Mouse (Mus musculus) limb, embryonic 14.5 days (tissue): ENCODE measurements around the gene Olfr435. TPM values are rescaled to one million over a fixed set of nuclear protein-coding genes. Genes with fewer than 3 reads are reported as not detected.
"Not testable (repeated sequence)": the region's sequence is repeated elsewhere in the genome, so short reads cannot be mapped to it uniquely, and the experiment has no call there.

Experiments
- ATAC-seq: fragments of 200-750 bp; cut with Nextera tagmentation; 2 replicates; pipeline ENCODE4 v1.8.0; 2017; ENCODE audit warnings: low read depth, moderate number of reproducible peaks, moderate TSS enrichment; ENCODE audit not compliant: low FRiP score
- DNase-seq: peaks from one replicate; pipeline ENCODE4 v3.0.0-alpha.2; 2015; ENCODE audit warnings: low spot score
- H3K27ac ChIP-seq: fragments of 300-500 bp; sonication (generic); replicated peaks from 2 replicates; pipeline ENCODE4 v1.5.1; 2014; ENCODE audit warnings: low read depth, mild to moderate bottlenecking, low read length, moderate library complexity, mixed read lengths
- H3K27me3 ChIP-seq: fragments of 300-500 bp; sonication (generic); 2 replicates; pipeline ENCODE4 v1.6.1; 2014; ENCODE audit warnings: low read length, mixed read lengths; ENCODE audit not compliant: control insufficient read depth, insufficient read depth
- H3K36me3 ChIP-seq: fragments of 300-500 bp; sonication (generic); 2 replicates; pipeline ENCODE4 v1.6.1; 2014; ENCODE audit warnings: mild to moderate bottlenecking, low read length, moderate library complexity, mixed read lengths; ENCODE audit not compliant: control insufficient read depth, insufficient read depth
- H3K4me1 ChIP-seq: fragments of 300-500 bp; sonication (generic); 2 replicates; pipeline ENCODE4 v1.6.1; 2014; ENCODE audit warnings: antibody characterized with exemption, low read length, mixed read lengths; ENCODE audit not compliant: control insufficient read depth, insufficient read depth
- H3K4me2 ChIP-seq: fragments of 300-500 bp; sonication (generic); replicated peaks from 2 replicates; pipeline ENCODE4 v1.6.1; 2014; ENCODE audit warnings: low read depth, mild to moderate bottlenecking, low read length, moderate library complexity; ENCODE audit not compliant: severe bottlenecking
- H3K4me3 ChIP-seq: fragments of 300-500 bp; sonication (generic); replicated peaks from 2 replicates; pipeline ENCODE4 v1.5.1; 2014; ENCODE audit warnings: low read length
- H3K9ac ChIP-seq: fragments of 300-500 bp; sonication (generic); 2 replicates; pipeline ENCODE4 v1.6.1; 2014; ENCODE audit warnings: mild to moderate bottlenecking, low read depth, low read length, moderate library complexity; ENCODE audit not compliant: severe bottlenecking
- H3K9me3 ChIP-seq: fragments of 300-500 bp; sonication (generic); 2 replicates; pipeline ENCODE4 v1.6.1; 2016; ENCODE audit warnings: low read length; ENCODE audit not compliant: control insufficient read depth
- POLR2A ChIP-seq: fragments of 200-500 bp; IDR thresholded peaks from 2 replicates; pipeline ENCODE4 v1.8.0; 2012; ENCODE audit warnings: inconsistent platforms, mild to moderate bottlenecking, moderate library complexity, borderline replicate concordance; ENCODE audit not compliant: insufficient read depth, insufficient read length; ENCODE audit errors: extremely low read depth
- WGBS: fragments of 180-500 bp; shearing (Covaris S2); extraction: QIAGEN DNeasy Blood & Tissue Kit; methylation state at CpG from one replicate; pipeline ENCODE4 v1.1.7; 2014; 5-methylcytosine and 5-hydroxymethylcytosine counted together
- polyA plus RNA-seq, 2 experiments: library from polyadenylated mRNA; depleted of rRNA in 1 of 2; stranded (reverse) in 1 of 2; unstranded in 1 of 2; fragments of >200 nt; fragmentation: Nextera tagmentation in 1 of 2; extraction: Ambion mirVana in 1 of 2; gene quantifications; 2 replicates each; pipeline versions ENCODE4 v1.2.1 to v1.2.3; 2012 to 2014

Gene Olfr435
- polyA plus RNA-seq, 2 experiments = not detected

DNA sequence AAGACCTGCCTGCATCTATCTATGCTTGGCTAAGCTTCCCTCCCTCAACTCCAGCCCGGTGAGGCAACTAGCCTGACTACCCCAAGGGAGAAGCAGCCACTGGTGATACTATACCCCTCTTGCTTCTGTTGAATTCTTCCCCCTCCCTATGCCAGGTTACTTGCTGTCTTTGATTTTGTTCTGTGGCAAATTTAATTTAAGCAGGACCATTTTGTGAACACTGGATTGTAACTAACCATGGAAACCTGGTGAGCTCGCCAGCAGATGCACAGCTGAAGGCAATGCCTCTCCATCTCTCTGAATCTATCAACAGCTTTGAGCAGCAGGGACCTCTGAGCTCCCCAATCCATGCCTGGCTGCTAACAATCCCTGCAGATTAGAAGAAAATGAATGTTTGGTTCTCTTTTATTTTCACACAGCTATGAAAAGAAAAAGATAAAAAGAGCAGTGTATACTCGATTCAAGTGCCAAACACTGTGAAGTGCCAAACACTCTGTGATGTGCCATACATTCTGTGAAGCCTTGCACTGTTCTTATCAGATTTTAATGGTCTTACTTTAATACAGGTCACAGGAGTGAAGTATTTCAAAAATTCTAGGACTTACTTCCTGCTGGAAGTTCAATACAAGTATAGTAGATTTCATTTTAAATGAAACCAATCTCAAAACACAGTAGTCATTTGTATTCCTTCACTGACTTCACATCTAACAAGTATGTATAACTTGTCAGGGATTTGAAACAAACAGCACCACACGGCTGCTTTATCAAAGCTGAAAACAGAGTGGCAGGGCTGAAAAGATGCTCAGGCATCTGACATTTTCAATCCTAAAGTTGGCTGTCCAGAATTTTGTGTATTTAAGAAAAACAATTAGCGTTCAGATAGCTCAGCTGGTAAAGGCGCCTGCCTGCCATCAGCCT, 18.1 kb upstream of the Olfr435 start:
- ATAC-seq (no peak), DNase-seq (no peak)
- Histone ChIP-seq H3K36me3 (no peaks in the 10 kb centered on the region), H3K4me3 (no peak overlapping the region), H3K27me3 (no peaks in the 10 kb centered on the region), H3K9ac (no peak overlapping the region), H3K4me2 (no peak overlapping the region), H3K27ac (no peak overlapping the region), H3K9me3 (no peaks in the 10 kb centered on the region), H3K4me1 (no peaks in the 10 kb centered on the region)
- WGBS = 70% methylated on average over 6 of the region's 6 CpGs
- TF ChIP-seq POLR2A = no peak

DNA sequence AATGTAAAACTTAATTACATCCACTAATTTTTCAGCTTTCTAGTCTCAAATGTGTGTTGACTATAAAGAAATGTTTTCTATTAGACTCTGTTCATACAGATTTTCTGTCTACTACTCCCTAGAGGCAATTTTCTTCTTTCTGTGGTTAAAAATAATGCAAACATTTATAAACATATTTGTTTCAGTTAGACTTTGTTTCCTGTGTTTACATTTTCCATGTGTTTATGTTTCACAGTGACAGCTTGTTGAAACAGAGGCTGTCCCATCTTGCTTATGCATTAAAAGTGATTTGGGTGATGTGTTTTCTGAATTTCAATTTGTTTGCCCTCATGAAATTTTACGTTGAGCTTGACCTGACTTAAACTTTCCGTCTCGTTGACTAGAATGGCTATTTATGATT, 6.0 kb upstream of the Olfr435 start:
- H3K27ac ChIP-seq = no peak overlapping the region
- H3K36me3 ChIP-seq = no peaks in the 10 kb centered on the region
- no peaks in the 10 kb centered on the region for H3K9me3 ChIP-seq
- H3K9ac ChIP-seq = no peak overlapping the region
- TF ChIP-seq POLR2A = no peak
- no peak overlapping the region for H3K4me3 ChIP-seq
- 73% methylated on average over 3 of the region's 3 CpGs for WGBS
- no peak overlapping the region for H3K4me2 ChIP-seq
- no peaks in the 10 kb centered on the region for H3K27me3 ChIP-seq
- no peak for ATAC-seq
- no peaks in the 10 kb centered on the region for H3K4me1 ChIP-seq
- no peak for DNase-seq

DNA sequence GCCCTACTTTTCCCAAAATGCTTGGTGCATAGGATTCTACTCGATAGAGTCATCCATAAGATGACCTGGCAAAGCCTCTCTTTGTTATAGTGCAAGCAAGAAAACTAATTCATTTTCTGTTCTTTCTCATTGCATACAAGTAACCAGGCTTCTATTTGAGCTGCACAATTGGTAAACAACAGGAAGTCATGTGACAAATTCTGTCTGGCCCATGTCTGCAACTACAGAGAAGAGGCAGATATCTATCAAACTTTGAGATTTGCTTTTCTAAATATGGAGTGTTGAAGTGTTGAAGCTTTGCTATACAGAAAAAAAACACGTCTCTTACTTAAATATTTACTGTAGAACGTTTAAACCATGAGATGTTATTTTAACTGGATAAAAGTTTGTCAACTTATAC, 1.1 kb downstream of the Olfr435 start:
- Histone ChIP-seq H3K4me2 (no peak overlapping the region), H3K4me1 (no peaks in the 10 kb centered on the region), H3K27me3 (no peaks in the 10 kb centered on the region), H3K9ac (no peak overlapping the region), H3K27ac (no peak overlapping the region), H3K4me3 (no peak overlapping the region), H3K36me3 (no peaks in the 10 kb centered on the region), H3K9me3 (no peaks in the 10 kb centered on the region)
- TF ChIP-seq POLR2A = no peak
- 79% methylated on average over 3 of the region's 3 CpGs for WGBS
- ATAC-seq (no peak), DNase-seq (no peak)

DNA sequence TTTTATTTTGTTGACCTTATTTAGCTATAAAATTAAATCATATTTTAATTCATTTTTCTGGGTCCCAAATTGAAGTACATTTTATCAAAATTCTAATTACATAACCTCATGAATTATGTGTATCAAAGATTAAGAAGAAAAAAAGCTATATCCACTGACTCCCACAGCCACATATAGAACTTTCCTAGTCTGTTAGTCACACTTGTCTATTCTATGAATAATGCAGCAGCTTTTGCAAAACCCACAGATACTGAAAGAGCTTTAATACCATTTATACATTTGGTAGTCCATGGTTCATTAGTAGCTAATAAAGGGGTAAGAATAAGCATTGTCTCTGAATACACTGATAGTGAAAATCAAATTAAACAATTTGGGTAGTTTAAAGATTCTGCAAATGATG, 5.8 kb downstream of the Olfr435 start:
- TF ChIP-seq POLR2A = no peak
- no peak overlapping the region for H3K9ac ChIP-seq
- H3K27ac ChIP-seq = no peak overlapping the region
- no peak overlapping the region for H3K4me2 ChIP-seq
- no peaks in the 10 kb centered on the region for H3K27me3 ChIP-seq
- no peak overlapping the region for H3K4me3 ChIP-seq
- H3K4me1 ChIP-seq = no peaks in the 10 kb centered on the region
- no peak for ATAC-seq
- H3K9me3 ChIP-seq = no peaks in the 10 kb centered on the region
- no peak for DNase-seq
- H3K36me3 ChIP-seq = no peaks in the 10 kb centered on the region

DNA sequence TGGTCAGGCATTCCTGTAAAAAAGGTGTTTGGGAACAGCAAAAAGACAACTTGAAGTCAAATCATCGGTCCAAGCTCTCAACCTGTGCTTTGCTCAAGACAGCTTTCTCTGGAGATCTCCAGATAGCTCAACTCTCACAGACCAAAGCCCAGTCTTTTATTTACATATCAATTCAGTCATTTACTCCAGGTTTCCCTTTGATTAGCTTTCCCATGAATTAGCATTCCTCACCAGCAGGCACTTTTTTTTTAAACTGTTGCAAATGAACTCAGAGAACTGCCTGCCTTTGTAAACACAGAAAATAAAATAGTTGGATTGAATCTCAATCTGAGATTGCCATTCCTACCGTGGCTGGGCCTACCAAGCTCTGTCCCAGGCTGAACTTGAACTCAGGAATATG, 8.4 kb downstream of the Olfr435 start:
- ATAC-seq = no peak
- Histone ChIP-seq H3K9me3 (no peaks in the 10 kb centered on the region), H3K4me1 (no peaks in the 10 kb centered on the region), H3K9ac (no peak overlapping the region), H3K27ac (no peak overlapping the region), H3K27me3 (no peaks in the 10 kb centered on the region), H3K4me2 (no peak overlapping the region), H3K36me3 (no peaks in the 10 kb centered on the region), H3K4me3 (no peak overlapping the region)
- WGBS = 40% methylated on average over 2 of the region's 2 CpGs
- no peak for DNase-seq
- TF ChIP-seq POLR2A = no peak

DNA sequence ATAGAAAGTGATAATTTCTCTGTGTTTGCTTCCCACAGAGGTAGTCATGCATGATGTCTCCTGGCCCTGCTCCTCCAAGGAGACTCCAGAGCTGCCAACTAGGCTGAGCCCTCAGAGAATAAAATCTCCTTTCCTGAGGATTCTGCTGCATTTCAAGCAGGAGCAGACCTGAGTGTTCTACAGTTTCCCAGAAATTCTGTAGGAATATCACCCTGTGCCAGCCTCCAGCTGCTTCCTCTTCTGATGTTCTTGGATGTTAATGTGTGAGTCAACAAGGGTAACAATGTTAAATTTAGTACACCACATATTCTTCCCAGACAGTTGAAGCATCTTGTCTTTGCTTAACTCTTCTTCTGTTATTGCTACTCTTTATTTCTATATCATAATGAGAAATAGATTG, 15.9 kb downstream of the Olfr435 start, which contains the start of gene Olfr434:
TSS of gene Olfr434 (plus strand) at position 149 of the 400 bp plus-strand sequence.
- H3K27ac ChIP-seq, H3K9me3 ChIP-seq, H3K4me3 ChIP-seq, H3K9ac ChIP-seq, DNase-seq, H3K27me3 ChIP-seq, H3K4me2 ChIP-seq, ATAC-seq, H3K36me3 ChIP-seq, H3K4me1 ChIP-seq: not testable (repeated sequence)

DNA sequence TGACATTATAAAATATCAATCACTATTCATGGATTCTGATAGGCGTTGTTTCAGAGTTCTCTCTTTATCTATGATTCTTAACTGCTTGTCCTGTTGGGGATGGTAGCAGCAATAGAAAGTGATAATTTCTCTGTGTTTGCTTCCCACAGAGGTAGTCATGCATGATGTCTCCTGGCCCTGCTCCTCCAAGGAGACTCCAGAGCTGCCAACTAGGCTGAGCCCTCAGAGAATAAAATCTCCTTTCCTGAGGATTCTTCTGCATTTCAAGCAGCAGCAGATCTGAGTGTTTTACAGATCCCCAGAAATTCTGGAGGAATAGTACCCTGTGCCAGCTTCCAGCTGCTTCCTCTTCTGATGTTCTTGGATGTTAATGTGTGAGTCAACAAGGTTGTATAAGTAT, 34.3 kb downstream of the Olfr435 start, which contains the start of gene Olfr47:
TSS of gene Olfr47 (plus strand) at position 275 of the 400 bp plus-strand sequence.
- not testable (repeated sequence) for H3K9ac ChIP-seq, H3K9me3 ChIP-seq, H3K27ac ChIP-seq, DNase-seq, H3K27me3 ChIP-seq, H3K36me3 ChIP-seq, ATAC-seq, H3K4me3 ChIP-seq, H3K4me2 ChIP-seq, H3K4me1 ChIP-seq
- 83% methylated on average over 1 of the region's 1 CpGs for WGBS
